Mouse (Mus musculus) MEL (cell line): ENCODE measurements around the gene Tspan14.

Experiments used
- CTCF ChIP-seq, 3 experiments: IDR thresholded peaks in 2 of 3; conservative IDR thresholded peaks in 1 of 3; 2 replicates each; pipeline ENCODE4 v1.5.1; 2011 to 2012; ENCODE audit warnings: low read length in 3 of 3, low read depth in 2 of 3, mild to moderate bottlenecking in 2 of 3, improper control_type of control experiment in 1 of 3, inconsistent platforms in 1 of 3, mixed read lengths in 1 of 3, moderate library complexity in 1 of 3; ENCODE audit not compliant: control insufficient read depth in 1 of 3, insufficient read depth in 1 of 3, poor library complexity in 1 of 3, severe bottlenecking in 1 of 3
- EP300 ChIP-seq, 2 experiments: IDR thresholded peaks; 2 replicates each; pipeline ENCODE4 v1.6.1; 2011; ENCODE audit warnings: improper control_type of control experiment in 2 of 2, low read length in 2 of 2, low read depth in 1 of 2, mild to moderate bottlenecking in 1 of 2
- GATA1 ChIP-seq: IDR thresholded peaks from 2 replicates; pipeline ENCODE4 v1.6.1; 2011; ENCODE audit warnings: low read depth, low read length, improper control_type of control experiment
- NELFE ChIP-seq: IDR thresholded peaks from 2 replicates; pipeline ENCODE4 v1.6.1; 2011; ENCODE audit warnings: low read depth, low read length, improper control_type of control experiment
- NRF1 ChIP-seq: IDR thresholded peaks from 2 replicates; pipeline ENCODE4 v1.6.1; 2014; ENCODE audit warnings: low read depth, mild to moderate bottlenecking, inconsistent platforms, low read length, improper control_type of control experiment, moderate library complexity; ENCODE audit not compliant: poor library complexity, insufficient read depth, severe bottlenecking
- POLR2A ChIP-seq, 2 experiments: IDR thresholded peaks; 2 replicates each; pipeline ENCODE4 v1.6.1; 2011 to 2012; ENCODE audit warnings: low read length in 2 of 2, mild to moderate bottlenecking in 2 of 2, control low read depth in 1 of 2, improper control_type of control experiment in 1 of 2, low read depth in 1 of 2, moderate library complexity in 1 of 2; ENCODE audit not compliant: control insufficient read depth in 1 of 2, insufficient read depth in 1 of 2, poor library complexity in 1 of 2
- POLR2AphosphoS2 ChIP-seq: IDR thresholded peaks from 2 replicates; pipeline ENCODE4 v1.6.1; 2011; ENCODE audit warnings: low read length, improper control_type of control experiment
- SIN3A ChIP-seq: IDR thresholded peaks from 2 replicates; pipeline ENCODE4 v1.6.1; 2012; ENCODE audit warnings: low read length, improper control_type of control experiment, inconsistent platforms
- TAL1 ChIP-seq: IDR thresholded peaks from 2 replicates; pipeline ENCODE4 v1.6.1; 2012; ENCODE audit warnings: mild to moderate bottlenecking, inconsistent platforms, low read length, moderate library complexity, mixed read lengths
- TBP ChIP-seq: IDR thresholded peaks from 2 replicates; pipeline ENCODE4 v1.8.0; 2011; ENCODE audit warnings: low read depth, low read length, improper control_type of control experiment
- TCF12 ChIP-seq: IDR thresholded peaks from 2 replicates; pipeline ENCODE4 v1.6.1; 2014; ENCODE audit warnings: low read depth, mild to moderate bottlenecking, inconsistent platforms, low read length, improper control_type of control experiment, moderate library complexity
- USF1 ChIP-seq: IDR thresholded peaks from 2 replicates; pipeline ENCODE4 v1.6.1; 2014; ENCODE audit warnings: low read depth, mild to moderate bottlenecking, inconsistent platforms, low read length, improper control_type of control experiment, moderate library complexity
- USF2 ChIP-seq, 2 experiments: IDR thresholded peaks; 2 replicates each; pipeline ENCODE4 v1.6.1; 2011 to 2012; ENCODE audit warnings: improper control_type of control experiment in 2 of 2, low read length in 2 of 2, borderline replicate concordance in 1 of 2, inconsistent platforms in 1 of 2, low read depth in 1 of 2, mild to moderate bottlenecking in 1 of 2; ENCODE audit not compliant: insufficient read depth in 1 of 2
- ZNF384 ChIP-seq: IDR thresholded peaks from 2 replicates; pipeline ENCODE4 v1.6.1; 2012; ENCODE audit warnings: low read depth, mild to moderate bottlenecking, inconsistent platforms, low read length, improper control_type of control experiment

- TF ChIP-seq EP300 (IDR thresholded peaks at IDR 0.05; ENCODE audit: low read depth in 1 of 2, low read length in 2 of 2) (no peak), TAL1 (no peak), CTCF (IDR thresholded peaks at IDR 0.05 in 2 of 3, conservative IDR thresholded peaks at IDR 0.05 in 1 of 3; ENCODE audit: control insufficient read depth in 1 of 3, insufficient read depth in 1 of 3, low read depth in 2 of 3, low read length in 3 of 3, poor library complexity in 1 of 3, severe bottlenecking in 1 of 3) (no peak), USF2 (IDR thresholded peaks at IDR 0.05; ENCODE audit: borderline replicate concordance in 1 of 2, insufficient read depth in 1 of 2, low read depth in 1 of 2, low read length in 2 of 2) (no peak), TBP (no peak), ZNF384 (no peak), NRF1 (no peak), GATA1 (no peak), SIN3A (no peak), USF1 (no peak), POLR2A (IDR thresholded peaks at IDR 0.05; ENCODE audit: control insufficient read depth in 1 of 2, insufficient read depth in 1 of 2, low read depth in 1 of 2, low read length in 2 of 2, poor library complexity in 1 of 2) (no peak), POLR2AphosphoS2 (no peak), NELFE (no peak), TCF12 (no peak)
Observed at GRCm38 (mm10) chr14:40955146-40955545, 11.5 kb downstream of the Tspan14 start.
